13 mouse cellular contexts compared by ENCODE assay signal in the genomic region with DNA sequence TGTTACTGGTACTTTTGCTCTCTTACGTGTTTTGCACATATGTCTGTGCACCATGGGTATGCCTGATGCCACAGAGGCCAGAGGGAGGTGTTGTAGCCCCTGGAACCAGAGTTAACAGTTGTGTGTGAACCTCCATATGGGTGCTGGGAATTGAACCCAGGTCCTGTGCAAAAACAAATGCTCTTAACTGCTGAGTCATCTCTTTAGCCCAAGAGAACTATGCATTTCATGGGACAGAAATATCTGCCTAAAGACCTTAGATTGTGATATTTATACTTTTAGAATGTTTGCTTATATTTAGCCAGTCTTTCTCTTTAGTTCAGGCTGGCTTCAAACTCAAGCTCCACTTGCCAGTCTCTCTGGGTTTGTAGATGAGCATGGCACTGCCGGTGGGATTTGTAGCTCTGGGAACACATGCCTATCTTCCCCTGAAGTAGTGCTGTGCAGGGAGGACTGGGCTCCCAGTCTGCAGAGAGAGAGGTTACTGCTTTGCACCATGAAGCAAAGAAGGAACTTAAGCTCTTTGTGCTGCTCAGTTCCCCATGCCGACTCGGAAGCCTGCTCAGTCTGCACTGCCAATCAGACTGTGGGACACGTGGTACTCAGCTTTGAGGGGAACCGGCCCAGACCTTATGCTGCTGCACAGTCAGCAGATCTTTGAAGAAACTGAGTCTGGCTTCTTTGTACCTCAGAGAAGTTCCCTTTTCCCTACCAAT. TPM values are rescaled to one million over a fixed set of nuclear protein-coding genes. Genes with fewer than 3 reads are reported as not detected.
DNase-seq lines count a peak whose midpoint lies in the region; ATAC-seq and TF ChIP-seq lines count a peak whose summit lies in the region.
"Had no signal": no experiment of that assay in that cellular context is flagged by ENCODE, and none has a peak within 500 bp of the region (broad histone marks: within the 10 kb centered on the region; RNA-seq: fewer than 3 reads in every experiment).

No protein-coding gene starts in this region.

- intact Hi-C loops in left cerebral cortex, postnatal 14 days (cut with DNase I), result no loop called here

- ATAC-seq in forebrain, postnatal 0 days, result peak; percentile 53
- ATAC-seq in forebrain, embryonic 16.5 days, result no peak

- no peaks in the 10 kb centered on the region for H3K4me1 ChIP-seq in forebrain, postnatal 0 days (ENCODE audit: insufficient read depth)
- H3K4me1 ChIP-seq in forebrain, embryonic 16.5 days (replicated peaks; ENCODE audit: control insufficient read depth, insufficient read depth, low read length), result no peaks in the 10 kb centered on the region
- H3K4me1 ChIP-seq in liver, adult 2 months (ENCODE audit: control insufficient read depth, insufficient read depth, low read length), result peaks cover 13% of the 10 kb centered on the region

- no peak overlapping the region for H3K4me2 ChIP-seq in forebrain, postnatal 0 days (ENCODE audit: low read depth)
- H3K4me2 ChIP-seq in forebrain, embryonic 16.5 days (ENCODE audit: low read length), result no peak overlapping the region
- H3K4me2 ChIP-seq: embryonic facial prominence, embryonic 15.5 days had no signal

- H3K9me3 ChIP-seq in forebrain, postnatal 0 days (ENCODE audit: low read length), result no peaks in the 10 kb centered on the region
- no peaks in the 10 kb centered on the region for H3K9me3 ChIP-seq in forebrain, embryonic 16.5 days (ENCODE audit: control insufficient read depth, low read length)
- H3K9me3 ChIP-seq: embryonic facial prominence, embryonic 15.5 days had no signal

- no peaks in the 10 kb centered on the region for H3K27me3 ChIP-seq in forebrain, postnatal 0 days (ENCODE audit: insufficient read depth, low read length)
- H3K27me3 ChIP-seq in forebrain, embryonic 16.5 days (replicated peaks; ENCODE audit: control insufficient read depth, insufficient read depth, low read length), result no peaks in the 10 kb centered on the region
- H3K27me3 ChIP-seq in liver, adult 2 months (ENCODE audit: control insufficient read depth, insufficient read depth, low read length), result no peaks in the 10 kb centered on the region
- no peaks in the 10 kb centered on the region; the same call in 1 of the 2 replicates for H3K27me3 ChIP-seq in splenic B cell, adult 2 months (ENCODE audit: control insufficient read depth, insufficient read depth, low read length, poor library complexity, severe bottlenecking)
- H3K27me3 ChIP-seq: embryonic facial prominence, embryonic 15.5 days had no signal

- no peak for DNase-seq in forebrain, postnatal 0 days
- peak; percentile 29 to 49 for DNase-seq in left cerebral cortex, postnatal 14 days (ENCODE audit: low spot score in 2 of 2)
- no peak for DNase-seq in left cerebral cortex, adult 8-10 months (ENCODE audit: low spot score in 2 of 2)
- peak; percentile 49 for DNase-seq in liver, adult 2 months (ENCODE audit: extremely low read depth, low read depth, low spot score)
- DNase-seq in splenic B cell, adult 2 months (ENCODE audit: low read depth, low spot score), result peak; percentile 29
- DNase-seq in spleen, postnatal 4 days (ENCODE audit: low spot score in 2 of 2), result no peak
- DNase-seq in embryo, embryonic 11 days, result no peak
- DNase-seq: gastrocnemius, postnatal 36 days; lung, postnatal 14 days had no signal

- no peak for TF ChIP-seq POLR2A in liver, adult 2 months (IDR thresholded peaks at IDR 0.05; ENCODE audit: extremely low read depth, insufficient read depth, low read length)

- no peaks in the 10 kb centered on the region for H3K79me2 ChIP-seq in liver, adult 2 months (ENCODE audit: control insufficient read depth, insufficient read depth, low read length)

- no peak for TF ChIP-seq CTCF in forebrain, postnatal 0 days (IDR thresholded peaks at IDR 0.05; ENCODE audit: low read depth)
- no peak for TF ChIP-seq CTCF in liver, adult 2 months (IDR thresholded peaks at IDR 0.05; ENCODE audit: low read depth, low read length)

- no peak overlapping the region for H3K9ac ChIP-seq in forebrain, postnatal 0 days
- H3K9ac ChIP-seq in forebrain, embryonic 16.5 days (replicated peaks; ENCODE audit: low read depth, low read length), result no peak overlapping the region
- no peak overlapping the region for H3K9ac ChIP-seq in liver, adult 2 months (ENCODE audit: low read depth, low read length)
- H3K9ac ChIP-seq: embryonic facial prominence, embryonic 15.5 days had no signal

- no peak overlapping the region for H3K27ac ChIP-seq in forebrain, postnatal 0 days (ENCODE audit: low read depth, low read length)
- H3K27ac ChIP-seq in forebrain, embryonic 16.5 days (ENCODE audit: low read length), result no peak overlapping the region
- H3K27ac ChIP-seq in liver, adult 2 months (replicated peaks; ENCODE audit: insufficient read depth, low read depth, low read length), result no peak overlapping the region
- H3K27ac ChIP-seq: embryonic facial prominence, embryonic 15.5 days had no signal

- no peak overlapping the region for H3K4me3 ChIP-seq in forebrain, postnatal 0 days (ENCODE audit: low read depth, low read length)
- H3K4me3 ChIP-seq in forebrain, embryonic 16.5 days (replicated peaks; ENCODE audit: low read length), result no peak overlapping the region
- H3K4me3 ChIP-seq in liver, adult 2 months (ENCODE audit: insufficient read depth, low read depth, low read length), result no peak overlapping the region
- H3K4me3 ChIP-seq: embryonic facial prominence, embryonic 15.5 days had no signal

- 64% methylated on average over 6 of the region's 6 CpGs for WGBS in forebrain, postnatal 0 days
- 62% methylated on average over 6 of the region's 6 CpGs for WGBS in forebrain, embryonic 16.5 days
- 75% methylated on average over 6 of the region's 6 CpGs for WGBS in liver, adult 2 months

- peaks cover 14% of the 10 kb centered on the region for H3K36me3 ChIP-seq in forebrain, postnatal 0 days (ENCODE audit: insufficient read depth)
- H3K36me3 ChIP-seq in forebrain, embryonic 16.5 days (ENCODE audit: control insufficient read depth, insufficient read depth), result no peaks in the 10 kb centered on the region
- peaks cover 24% of the 10 kb centered on the region for H3K36me3 ChIP-seq in liver, adult 2 months (ENCODE audit: control insufficient read depth, insufficient read depth, low read length)
- H3K36me3 ChIP-seq in splenic B cell, adult 2 months (ENCODE audit: control insufficient read depth, insufficient read depth, low read length, poor library complexity, severe bottlenecking), result peaks cover 19% of the 10 kb centered on the region

RNA-seq across cellular contexts. Expression of a gene that starts 18.1 kb away (rescaled TPM):
- total RNA-seq in forebrain, postnatal 0 days (2014; rRNA removed), result 7.2 and 9.7 TPM in 2 replicates
- 3.0 and 3.7 TPM in 2 replicates for polyA plus RNA-seq in forebrain, postnatal 0 days (2015; fragmentation: Nextera tagmentation; extraction: Ambion mirVana)
- polyA plus RNA-seq in forebrain, embryonic 16.5 days (2015; fragmentation: Nextera tagmentation; extraction: Ambion mirVana), result 4.7 and 6.2 TPM in 2 replicates
- 10 to 100 TPM; 26.1 to 28.8 TPM for total RNA-seq in left cerebral cortex, postnatal 14 days (2021)
- total RNA-seq in left cerebral cortex, adult 8-10 months (2022), result 10 to 100 TPM; 40.6 to 44.6 (median 42.8) TPM
- total RNA-seq in liver, adult 2 months (2014; rRNA removed), result 21.4 and 22.8 TPM in 2 replicates
- 5.9 and 7.8 TPM in 2 replicates for polyA plus RNA-seq in liver, adult 2 months (2012; rRNA removed)

RNA-seq across cellular contexts. Expression of a gene that starts 54.3 kb away (rescaled TPM):
- total RNA-seq in forebrain, postnatal 0 days (2014; rRNA removed), result 1.4 TPM in 1 of 2 replicates, not detected in the other
- 0.19 and 0.33 TPM in 2 replicates for polyA plus RNA-seq in forebrain, postnatal 0 days (2015; fragmentation: Nextera tagmentation; extraction: Ambion mirVana)
- not detected in 2 replicates for polyA plus RNA-seq in forebrain, embryonic 16.5 days (2015; fragmentation: Nextera tagmentation; extraction: Ambion mirVana)
- under 1 TPM in 1 of 2 experiments, not detected in 1; 0.38 TPM for total RNA-seq in left cerebral cortex, postnatal 14 days (2021)
- total RNA-seq in left cerebral cortex, adult 8-10 months (2022), result under 1 TPM in 1 of 4 experiments, not detected in 3; 0.19 TPM
- total RNA-seq in liver, adult 2 months (2014; rRNA removed), result not detected in 2 replicates
- not detected in 2 replicates for polyA plus RNA-seq in liver, adult 2 months (2012; rRNA removed)
- total RNA-seq: gastrocnemius, postnatal 36 days; layer of hippocampus, adult 8-10 months had no signal
- polyA plus RNA-seq: spleen, adult 2 months had no signal

Comparison
In these comparisons a context has a peak if more than half of its experiments do, and no peak if none do; other contexts are left out.
1. DNase-seq: peak in left cerebral cortex, postnatal 14 days (2 of 2), liver, adult 2 months (single experiment) and splenic B cell, adult 2 months (single experiment); none in forebrain, postnatal 0 days (single experiment), left cerebral cortex, adult 8-10 months (0 of 2), spleen, postnatal 4 days (0 of 2) and embryo, embryonic 11 days (single experiment).